Mouse (Mus musculus) kidney, postnatal 25 days (tissue): Measurements from ENCODE around the gene Nudt3.
"Not testable (repeated sequence)": the region's sequence is repeated elsewhere in the genome, so short reads cannot be mapped to it uniquely, and the experiment has no call there.

Experiments used
- DNase-seq, 2 experiments: peaks; one replicate each; pipeline ENCODE4 v3.0.0; 2021; ENCODE audit warnings: mixed read lengths in 2 of 2

Gene Nudt3

GRCm38 (mm10) chr17:27635575-27635903, 12.2 kb upstream of the Nudt3 start:
- not testable (repeated sequence) for DNase-seq

GRCm38 (mm10) chr17:27634871-27635574, 11.7 kb upstream of the Nudt3 start, which contains the start of gene RPS10-NUDT3:
RPS10-NUDT3 (minus strand) TSS chr17:27635222.
- peak; percentile 90 to 95 for DNase-seq

GRCm38 (mm10) chr17:27629249-27630020, 6.1 kb upstream of the Nudt3 start:
- peak; percentile 89 to 95 for DNase-seq

GRCm38 (mm10) chr17:27628376-27628775, 5.1 kb upstream of the Nudt3 start:
- no peak for DNase-seq

- peak; percentile 79 to 87 for DNase-seq
Measured at GRCm38 (mm10) chr17:27627451-27627850, 4.2 kb upstream of the Nudt3 start.

GRCm38 (mm10) chr17:27626681-27627080, 3.4 kb upstream of the Nudt3 start:
- DNase-seq, result no peak

- no peak for DNase-seq
Measured at GRCm38 (mm10) chr17:27625455-27626251, 2.4 kb upstream of the Nudt3 start.

GRCm38 (mm10) chr17:27622611-27623359, 510 bp downstream of the Nudt3 start:
- peak; percentile 48 to 76 for DNase-seq

- no peak for DNase-seq
Measured at GRCm38 (mm10) chr17:27621705-27622531, 1.4 kb downstream of the Nudt3 start.

- DNase-seq, result no peak
Measured at GRCm38 (mm10) chr17:27621161-27621560, 2.1 kb downstream of the Nudt3 start.

- no peak for DNase-seq
Measured at GRCm38 (mm10) chr17:27615388-27615787, 7.9 kb downstream of the Nudt3 start.

GRCm38 (mm10) chr17:27613016-27613415, 10.3 kb downstream of the Nudt3 start:
- no peak for DNase-seq

- DNase-seq, result no peak
Measured at GRCm38 (mm10) chr17:27611994-27612393, 11.3 kb downstream of the Nudt3 start.

GRCm38 (mm10) chr17:27611519-27611884, 11.8 kb downstream of the Nudt3 start:
- no peak for DNase-seq

GRCm38 (mm10) chr17:27610679-27611518, 12.4 kb downstream of the Nudt3 start:
- no peak for DNase-seq

- no peak for DNase-seq
Measured at GRCm38 (mm10) chr17:27609576-27609975, 13.7 kb downstream of the Nudt3 start.

GRCm38 (mm10) chr17:27603522-27604234, 19.6 kb downstream of the Nudt3 start:
- DNase-seq, result no peak

GRCm38 (mm10) chr17:27603036-27603435, 20.3 kb downstream of the Nudt3 start:
- no peak for DNase-seq

GRCm38 (mm10) chr17:27600869-27601268, 22.4 kb downstream of the Nudt3 start:
- no peak for DNase-seq

- DNase-seq, result no peak
Measured at GRCm38 (mm10) chr17:27600286-27600685, 23.0 kb downstream of the Nudt3 start.
